Mouse (Mus musculus): Measurements from ENCODE around the gene Strn. TPM values are rescaled to one million over a fixed set of nuclear protein-coding genes. Genes with fewer than 3 reads are reported as not detected.
"Not testable (repeated sequence)": the region's sequence is repeated elsewhere in the genome, so short reads cannot be mapped to it uniquely, and the experiment has no call there.

The Strn gene
- total and polyA plus RNA-seq, 2 experiments from 2014 or later: 4.4 to 22.2 TPM

DNA sequence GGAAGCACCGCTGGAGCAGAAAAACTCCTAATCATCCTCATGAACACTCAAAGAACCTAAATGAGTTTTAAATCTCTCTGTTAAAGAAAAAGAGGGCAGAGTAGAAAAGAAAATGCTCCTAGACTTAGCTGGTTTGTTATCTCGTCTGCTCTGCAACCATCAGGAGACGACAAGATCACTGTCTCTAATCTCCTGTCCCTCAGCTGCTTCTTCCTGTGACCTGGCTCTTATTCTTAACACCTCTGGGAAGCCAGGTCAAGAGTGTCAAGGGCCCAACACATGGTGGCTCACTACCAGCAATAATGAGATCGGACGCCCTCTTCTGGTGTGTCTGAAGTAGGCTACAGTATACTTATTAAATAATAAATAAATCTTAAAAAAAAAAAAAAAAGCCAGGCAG, 40.1 kb downstream of the Strn start:
- no peaks in the 10 kb centered on the region; the same call in 1 of the 2 replicates for H3K36me3 ChIP-seq (ENCODE audit: insufficient read depth, low read length)
- H3K27ac ChIP-seq: no peak overlapping the region
- H3K27me3 ChIP-seq (ENCODE audit: insufficient read depth, low read length): no peaks in the 10 kb centered on the region
- H3K4me2 ChIP-seq (ENCODE audit: low read depth, low read length): no peak overlapping the region
- H3K4me1 ChIP-seq (ENCODE audit: insufficient read depth, low read length): no peaks in the 10 kb centered on the region
- WGBS: 87% methylated on average over 5 of the region's 5 CpGs
- no peak overlapping the region for H3K4me3 ChIP-seq (ENCODE audit: low read length)
- no peak for TF ChIP-seq CTCF (IDR thresholded peaks at IDR 0.05; ENCODE audit: low read depth)
- no peak for DNase-seq (ENCODE audit: low spot score)
- ATAC-seq: no peak
- no peak overlapping the region for H3K9ac ChIP-seq (replicated peaks; ENCODE audit: low read length)
- no peaks in the 10 kb centered on the region for H3K9me3 ChIP-seq (ENCODE audit: low read length)

DNA sequence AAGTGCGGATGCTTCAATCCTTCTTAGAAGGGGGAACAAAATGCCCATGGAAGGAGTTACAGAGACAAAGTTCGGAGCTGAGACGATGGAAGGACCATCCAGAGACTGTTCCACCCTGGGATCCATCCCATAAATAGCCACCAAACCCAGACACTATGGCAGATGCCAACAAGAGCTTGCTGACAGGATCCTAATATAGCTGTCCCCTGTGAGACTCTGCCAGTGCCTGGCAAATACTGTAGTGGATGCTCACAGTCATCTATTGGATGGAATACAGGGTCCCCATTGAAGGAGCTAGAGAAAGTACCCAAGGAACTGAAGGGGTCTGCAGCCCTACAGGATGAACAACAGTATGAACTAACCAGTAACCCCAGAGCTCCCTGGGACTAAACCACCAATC, 47.8 kb downstream of the Strn start:
- H3K9ac ChIP-seq (replicated peaks; ENCODE audit: low read length); H3K9me3 ChIP-seq (ENCODE audit: low read length); H3K4me1 ChIP-seq (ENCODE audit: insufficient read depth, low read length); H3K4me3 ChIP-seq (ENCODE audit: low read length); H3K4me2 ChIP-seq (ENCODE audit: low read depth, low read length); H3K27ac ChIP-seq; ATAC-seq; H3K27me3 ChIP-seq (ENCODE audit: insufficient read depth, low read length); H3K36me3 ChIP-seq (ENCODE audit: insufficient read depth, low read length); DNase-seq (ENCODE audit: low spot score): not testable (repeated sequence)
- WGBS: 100% methylated on average over 3 of the region's 3 CpGs

DNA sequence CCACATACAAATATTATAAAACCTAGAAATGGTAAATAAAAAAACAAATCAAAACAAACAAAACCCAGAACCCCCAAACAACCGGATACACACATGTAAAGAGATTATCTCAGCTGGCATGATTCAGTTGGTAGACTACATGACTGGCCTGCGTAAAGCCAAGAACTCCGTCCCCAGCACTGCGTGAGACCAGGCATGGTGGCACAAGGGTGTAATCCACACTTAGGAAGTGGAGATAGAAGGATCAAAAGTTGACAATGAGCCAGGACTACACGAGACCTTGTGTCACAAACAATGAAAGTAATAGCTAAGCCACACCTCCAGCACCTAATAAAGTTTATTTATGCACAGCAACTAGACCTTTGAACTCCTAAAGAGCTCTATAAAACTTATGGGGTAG, 49.0 kb downstream of the Strn start:
- DNase-seq (ENCODE audit: low spot score) (no peak), ATAC-seq (no peak)
- Histone ChIP-seq H3K27ac (no peak overlapping the region), H3K4me2 (ENCODE audit: low read depth, low read length) (no peak overlapping the region), H3K4me1 (ENCODE audit: insufficient read depth, low read length) (no peaks in the 10 kb centered on the region), H3K4me3 (ENCODE audit: low read length) (no peak overlapping the region), H3K9me3 (ENCODE audit: low read length) (no peaks in the 10 kb centered on the region; the same call in 1 of the 2 replicates), H3K36me3 (ENCODE audit: insufficient read depth, low read length) (peaks cover 1% of the 10 kb centered on the region; the same call in 1 of the 2 replicates), H3K27me3 (ENCODE audit: insufficient read depth, low read length) (no peaks in the 10 kb centered on the region), H3K9ac (replicated peaks; ENCODE audit: low read length) (no peak overlapping the region)
- no peak for TF ChIP-seq CTCF (IDR thresholded peaks at IDR 0.05; ENCODE audit: low read depth)
- WGBS: 76% methylated on average over 5 of the region's 5 CpGs

DNA sequence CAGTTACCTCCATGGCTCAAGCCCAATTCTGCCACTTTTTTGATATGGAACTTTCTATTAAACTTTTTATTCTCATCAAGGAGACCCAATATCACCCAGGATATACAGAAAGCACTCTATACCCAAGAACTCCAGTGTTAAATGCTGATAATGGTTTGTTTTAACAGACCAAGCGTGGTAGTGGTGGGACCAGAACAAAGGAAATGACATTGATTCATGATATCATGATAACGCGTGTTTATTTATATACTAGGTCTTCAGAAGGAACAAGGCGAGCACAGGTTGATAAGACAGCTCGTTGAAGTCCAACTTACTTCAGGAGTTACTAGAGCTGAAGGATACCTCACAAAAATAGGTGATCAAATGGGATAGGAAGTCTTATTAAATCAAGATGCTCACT, 52.0 kb downstream of the Strn start:
- Histone ChIP-seq H3K4me3 (ENCODE audit: low read length) (no peak overlapping the region), H3K9me3 (ENCODE audit: low read length) (no peaks in the 10 kb centered on the region), H3K36me3 (ENCODE audit: insufficient read depth, low read length) (peaks cover 8% of the 10 kb centered on the region; the same call in 1 of the 2 replicates), H3K27ac (no peak overlapping the region), H3K4me1 (ENCODE audit: insufficient read depth, low read length) (no peaks in the 10 kb centered on the region), H3K27me3 (ENCODE audit: insufficient read depth, low read length) (no peaks in the 10 kb centered on the region), H3K9ac (replicated peaks; ENCODE audit: low read length) (no peak overlapping the region), H3K4me2 (ENCODE audit: low read depth, low read length) (no peak overlapping the region)
- 88% methylated on average over 5 of the region's 5 CpGs for WGBS
- no peak for DNase-seq (ENCODE audit: low spot score)
- no peak for ATAC-seq
- TF ChIP-seq CTCF (IDR thresholded peaks at IDR 0.05; ENCODE audit: low read depth): no peak

DNA sequence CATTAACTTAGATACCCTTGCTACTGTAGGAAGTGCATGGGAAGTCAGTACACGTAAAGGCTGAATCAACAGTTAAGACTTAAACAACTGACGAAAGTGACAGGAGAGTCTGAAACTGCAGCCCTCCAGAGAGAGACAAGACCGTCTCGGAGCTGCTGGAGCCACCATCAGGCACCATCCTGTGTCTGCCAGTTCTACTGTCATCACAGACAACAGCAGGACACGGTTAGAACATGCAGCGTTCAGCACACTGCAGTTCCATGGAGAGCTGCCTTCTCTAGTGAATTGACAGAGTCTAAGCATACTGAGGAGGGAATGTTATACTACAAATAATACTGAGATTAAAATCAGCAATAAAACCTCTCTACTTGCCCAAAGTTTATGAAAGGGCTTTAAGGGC, 54.6 kb downstream of the Strn start:
- TF ChIP-seq CTCF (IDR thresholded peaks at IDR 0.05; ENCODE audit: low read depth): no peak
- DNase-seq (ENCODE audit: low spot score) (no peak), ATAC-seq (no peak)
- Histone ChIP-seq H3K4me3 (ENCODE audit: low read length) (no peak overlapping the region), H3K27ac (no peak overlapping the region), H3K36me3 (ENCODE audit: insufficient read depth, low read length) (peaks cover 8% of the 10 kb centered on the region; the same call in 1 of the 2 replicates), H3K9me3 (ENCODE audit: low read length) (no peaks in the 10 kb centered on the region), H3K4me1 (ENCODE audit: insufficient read depth, low read length) (no peaks in the 10 kb centered on the region), H3K9ac (replicated peaks; ENCODE audit: low read length) (no peak overlapping the region), H3K27me3 (ENCODE audit: insufficient read depth, low read length) (no peaks in the 10 kb centered on the region), H3K4me2 (ENCODE audit: low read depth, low read length) (no peak overlapping the region)
- 56% methylated on average over 6 of the region's 6 CpGs for WGBS

DNA sequence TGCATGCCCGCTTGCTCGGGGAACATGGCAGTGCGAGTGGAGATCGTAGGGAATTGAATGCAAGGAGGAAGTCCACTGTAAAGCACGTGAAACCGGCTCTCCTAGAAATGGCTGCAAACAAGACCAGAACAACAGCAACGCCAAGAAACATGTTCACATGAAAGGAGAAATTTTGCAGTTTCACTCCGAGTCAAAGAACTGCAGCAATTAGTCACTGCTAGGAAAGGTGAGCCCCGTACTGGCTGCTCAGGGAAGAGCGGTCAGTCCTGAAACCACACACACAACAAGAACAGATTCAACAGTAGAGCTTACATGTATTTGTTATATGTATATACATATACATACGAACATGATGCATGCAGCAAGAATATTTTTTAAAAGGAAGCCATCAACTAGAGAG, 57.5 kb downstream of the Strn start:
- DNase-seq (ENCODE audit: low spot score): no peak
- no peak overlapping the region for H3K4me2 ChIP-seq (ENCODE audit: low read depth, low read length)
- H3K27ac ChIP-seq: no peak overlapping the region
- no peaks in the 10 kb centered on the region for H3K9me3 ChIP-seq (ENCODE audit: low read length)
- H3K4me1 ChIP-seq (ENCODE audit: insufficient read depth, low read length): no peaks in the 10 kb centered on the region
- peaks cover 15% of the 10 kb centered on the region; the same call in 1 of the 2 replicates for H3K36me3 ChIP-seq (ENCODE audit: insufficient read depth, low read length)
- no peak for TF ChIP-seq CTCF (IDR thresholded peaks at IDR 0.05; ENCODE audit: low read depth)
- no peak overlapping the region for H3K9ac ChIP-seq (replicated peaks; ENCODE audit: low read length)
- ATAC-seq: no peak
- H3K27me3 ChIP-seq (ENCODE audit: insufficient read depth, low read length): no peaks in the 10 kb centered on the region
- WGBS: 88% methylated on average over 11 of the region's 11 CpGs
- H3K4me3 ChIP-seq (ENCODE audit: low read length): no peak overlapping the region

DNA sequence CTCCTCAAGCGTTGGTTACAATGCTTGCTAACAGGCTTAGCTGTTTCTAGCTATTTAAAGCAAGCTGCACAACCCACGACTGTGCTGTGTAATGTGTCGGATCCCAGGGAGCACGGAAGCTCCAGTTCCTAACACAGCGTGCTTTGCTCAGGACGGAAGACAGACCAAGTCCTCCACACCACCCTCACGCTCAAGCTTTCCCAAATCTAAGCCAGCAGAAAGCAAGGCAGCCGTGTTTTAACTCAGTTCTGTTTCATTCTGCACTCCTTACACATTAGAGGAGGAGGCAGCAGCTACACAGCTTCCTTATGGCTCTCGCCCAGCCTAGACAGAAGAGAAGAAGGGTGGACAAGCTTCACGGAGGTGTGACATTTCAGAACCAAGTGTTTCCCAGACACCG, 60.2 kb downstream of the Strn start:
- WGBS: 88% methylated on average over 11 of the region's 11 CpGs
- H3K4me3 ChIP-seq (ENCODE audit: low read length): no peak overlapping the region
- no peak overlapping the region for H3K4me2 ChIP-seq (ENCODE audit: low read depth, low read length)
- no peaks in the 10 kb centered on the region for H3K4me1 ChIP-seq (ENCODE audit: insufficient read depth, low read length)
- no peak for TF ChIP-seq CTCF (IDR thresholded peaks at IDR 0.05; ENCODE audit: low read depth)
- H3K36me3 ChIP-seq (ENCODE audit: insufficient read depth, low read length): peaks cover 7% of the 10 kb centered on the region; the same call in 1 of the 2 replicates
- no peaks in the 10 kb centered on the region for H3K9me3 ChIP-seq (ENCODE audit: low read length)
- H3K27me3 ChIP-seq (ENCODE audit: insufficient read depth, low read length): no peaks in the 10 kb centered on the region
- no peak overlapping the region for H3K27ac ChIP-seq
- no peak for DNase-seq (ENCODE audit: low spot score)
- H3K9ac ChIP-seq (replicated peaks; ENCODE audit: low read length): no peak overlapping the region
- no peak for ATAC-seq

Data from hindbrain, postnatal 0 days (tissue).